Mouse (Mus musculus) stomach, postnatal 0 days (tissue): ENCODE data around the gene Gm49337. TPM values are rescaled to one million over a fixed set of nuclear protein-coding genes. Genes with fewer than 3 reads are reported as not detected.

Experiments
- ATAC-seq: fragments of 200-750 bp; cut with Nextera tagmentation; 2 replicates; pipeline ENCODE4 v1.8.0; 2017; ENCODE audit not compliant: low FRiP score, low TSS enrichment
- DNase-seq: peaks from one replicate; pipeline ENCODE4 v3.0.0-alpha.2; 2016; ENCODE audit warnings: low spot score
- H3K27ac ChIP-seq: fragments of 300-500 bp; sonication (generic); replicated peaks from 2 replicates; pipeline ENCODE4 v1.5.1; 2014; ENCODE audit warnings: mild to moderate bottlenecking, control low read depth
- H3K27me3 ChIP-seq: fragments of 300-500 bp; sonication (generic); 2 replicates; pipeline ENCODE4 v1.6.1; 2014; ENCODE audit warnings: low read length; ENCODE audit not compliant: control insufficient read depth, insufficient read depth
- H3K36me3 ChIP-seq: fragments of 300-500 bp; sonication (generic); 2 replicates; pipeline ENCODE4 v1.6.1; 2014; ENCODE audit warnings: low read length, mixed read lengths; ENCODE audit not compliant: control insufficient read depth, insufficient read depth
- H3K4me1 ChIP-seq: fragments of 300-500 bp; sonication (generic); replicated peaks from 2 replicates; pipeline ENCODE4 v1.6.1; 2014; ENCODE audit warnings: antibody characterized with exemption; ENCODE audit not compliant: control insufficient read depth, insufficient read depth
- H3K4me2 ChIP-seq: fragments of 300-500 bp; sonication (generic); replicated peaks from 2 replicates; pipeline ENCODE4 v1.6.1; 2014; ENCODE audit warnings: low read depth, mild to moderate bottlenecking, control low read depth, moderate library complexity
- H3K4me3 ChIP-seq: fragments of 300-500 bp; sonication (generic); 2 replicates; pipeline ENCODE4 v1.5.1; 2014; ENCODE audit warnings: low read depth, low read length, control low read depth
- H3K9ac ChIP-seq: fragments of 300-500 bp; sonication (generic); 2 replicates; pipeline ENCODE4 v1.6.1; 2014; ENCODE audit warnings: mild to moderate bottlenecking, low read length, control low read depth, mixed read lengths
- H3K9me3 ChIP-seq: fragments of 300-500 bp; sonication (generic); 2 replicates; pipeline ENCODE4 v1.6.1; 2016; ENCODE audit warnings: low read length; ENCODE audit not compliant: control insufficient read depth
- CTCF ChIP-seq: IDR thresholded peaks from 2 replicates; pipeline ENCODE4 v1.5.1; 2016; ENCODE audit warnings: antibody characterized with exemption, low read depth, mild to moderate bottlenecking, moderate library complexity
- EP300 ChIP-seq: optimal IDR thresholded peaks from 2 replicates; pipeline ENCODE3; 2016; ENCODE audit warnings: antibody characterized with exemption
- WGBS: fragments of 180-500 bp; shearing (Covaris S2); extraction: QIAGEN DNeasy Blood & Tissue Kit; methylation state at CpG from one replicate; pipeline ENCODE4 v1.1.7; 2014; 5-methylcytosine and 5-hydroxymethylcytosine counted together
- polyA plus RNA-seq: library from polyadenylated mRNA; unstranded; fragments of >200 nt; fragmentation: Nextera tagmentation; extraction: Ambion mirVana; gene quantifications from 2 replicates; pipeline ENCODE4 v1.2.1, GENCODE M21; 2015

The Gm49337 gene
- polyA plus RNA-seq, 1 experiment from 2014 or later: not detected

- DNase-seq: no peak
- Histone ChIP-seq H3K9me3 (no peaks in the 10 kb centered on the region), H3K4me2 (no peak overlapping the region), H3K27me3 (no peaks in the 10 kb centered on the region), H3K27ac (no peak overlapping the region), H3K4me1 (no peaks in the 10 kb centered on the region), H3K4me3 (no peak overlapping the region), H3K9ac (no peak overlapping the region), H3K36me3 (peaks cover 2% of the 10 kb centered on the region; the same call in 1 of the 2 replicates)
- ATAC-seq: no peak
- TF ChIP-seq EP300 (no peak), CTCF (no peak)
- WGBS: 96% methylated on average over 3 of the region's 3 CpGs
These were observed 156.1 kb downstream of the Gm49337 start for GRCm38 (mm10) chr4:116329256-116329655.

GRCm38 (mm10) chr4:116336294-116336693 is 163.1 kb downstream of the Gm49337 start:
- Histone ChIP-seq H3K36me3 (no peaks in the 10 kb centered on the region), H3K4me2 (no peak overlapping the region), H3K4me1 (no peaks in the 10 kb centered on the region), H3K27me3 (no peaks in the 10 kb centered on the region), H3K9ac (no peak overlapping the region), H3K9me3 (no peaks in the 10 kb centered on the region), H3K27ac (no peak overlapping the region), H3K4me3 (no peak overlapping the region)
- WGBS: 76% methylated on average over 1 of the region's 1 CpGs
- no peak for DNase-seq
- no peak for ATAC-seq
- no peak for TF ChIP-seq EP300
- no peak for TF ChIP-seq CTCF

- Histone ChIP-seq H3K9ac (no peak overlapping the region), H3K27ac (no peak overlapping the region), H3K4me3 (no peak overlapping the region), H3K4me1 (no peaks in the 10 kb centered on the region), H3K9me3 (no peaks in the 10 kb centered on the region), H3K4me2 (no peak overlapping the region), H3K27me3 (no peaks in the 10 kb centered on the region), H3K36me3 (no peaks in the 10 kb centered on the region)
- DNase-seq (peak; percentile 62), ATAC-seq (no peak)
- TF ChIP-seq CTCF (peak; percentile 89), EP300 (no peak)
These were observed 168.9 kb downstream of the Gm49337 start for GRCm38 (mm10) chr4:116342119-116342518.

Other genes with a start within 250 kb of the Gm49337 start
- gene Dmbx1, start 233.5 kb upstream of the Gm49337 start, polyA plus RNA-seq: 0.02 TPM in 1 of 2 replicates, not detected in the other
- gene Faah, start 155.5 kb upstream of the Gm49337 start, polyA plus RNA-seq: 7.7 and 8.3 TPM in 2 replicates
- 11.4 and 11.9 TPM in 2 replicates for gene Nsun4, start 119.5 kb upstream of the Gm49337 start, polyA plus RNA-seq
- gene Uqcrh, start 98.3 kb upstream of the Gm49337 start, polyA plus RNA-seq: 571 and 591 TPM in 2 replicates
- 37.4 and 41.1 TPM in 2 replicates for gene Lrrc41, start 98.1 kb upstream of the Gm49337 start, polyA plus RNA-seq
- 5.1 and 5.3 TPM in 2 replicates for gene Rad54l, start 49.7 kb upstream of the Gm49337 start, polyA plus RNA-seq
- gene Pomgnt1, start 49.5 kb upstream of the Gm49337 start, polyA plus RNA-seq: 26.6 and 29.6 TPM in 2 replicates
- 1.2 and 1.6 TPM in 2 replicates for gene Lurap1, start 22.0 kb upstream of the Gm49337 start, polyA plus RNA-seq
- gene Tspan1, start 5.8 kb upstream of the Gm49337 start, polyA plus RNA-seq: 319 and 330 TPM in 2 replicates
- not detected in 2 replicates for gene 1700042G07Rik, start within 50 bp of the Gm49337 start, polyA plus RNA-seq
- gene Pik3r3, start 48.2 kb downstream of the Gm49337 start, polyA plus RNA-seq: 6.4 and 6.8 TPM in 2 replicates